Mouse (Mus musculus): ENCODE results near the gene H2-T23.

The H2-T23 gene

GRCm38 (mm10) chr17:35993675-35994074 is 39.0 kb downstream of the H2-T23 start:
- peak; percentile 82 for DNase-seq (ENCODE audit: low spot score)

GRCm38 (mm10) chr17:35991781-35992180 is 40.9 kb downstream of the H2-T23 start:
- DNase-seq (ENCODE audit: low spot score), result no peak

- no peak for DNase-seq (ENCODE audit: low spot score)
These were observed 50.9 kb downstream of the H2-T23 start for GRCm38 (mm10) chr17:35981776-35982175.

GRCm38 (mm10) chr17:35980363-35980754 is 52.3 kb downstream of the H2-T23 start:
- peak; percentile 34 for DNase-seq (ENCODE audit: low spot score)
